Mouse (Mus musculus): ENCODE data around the gene Skp2. TPM values are rescaled to one million over a fixed set of nuclear protein-coding genes. Genes with fewer than 3 reads are reported as not detected.

Skp2 gene
- total RNA-seq, 2 experiments from 2014 or later: 4.2 to 4.4 TPM

- no peak for DNase-seq (ENCODE audit: extremely low spot score in 1 of 2, low spot score in 1 of 2)
Observed at GRCm38 (mm10) chr15:9114599-9114998, 40.6 kb downstream of the Skp2 start.

GRCm38 (mm10) chr15:9114131-9114530 lies 41.1 kb downstream of the Skp2 start:
- no peak for DNase-seq (ENCODE audit: extremely low spot score in 1 of 2, low spot score in 1 of 2)

DNA sequence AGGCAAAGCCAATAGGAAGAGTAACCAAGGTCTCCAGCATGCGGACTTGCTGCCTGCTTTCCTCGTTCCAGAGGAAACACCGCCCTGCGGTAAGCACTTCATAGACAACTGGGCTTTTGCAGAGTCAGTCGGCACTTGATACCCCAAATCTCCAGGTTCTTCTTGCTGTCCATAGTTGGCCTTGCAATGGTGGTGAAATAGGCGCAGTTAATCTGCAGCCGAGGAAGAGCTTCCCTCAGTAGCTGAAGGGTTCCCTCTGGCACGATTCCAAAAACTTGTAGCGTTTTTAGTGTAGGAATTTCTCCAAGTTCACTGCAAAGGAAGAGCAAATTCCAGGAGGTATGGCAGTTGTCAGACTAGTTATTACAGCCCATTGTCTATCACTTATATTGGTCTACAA lies 41.7 kb downstream of the Skp2 start:
- no peak for DNase-seq (ENCODE audit: extremely low spot score in 1 of 2, low spot score in 1 of 2)

DNA sequence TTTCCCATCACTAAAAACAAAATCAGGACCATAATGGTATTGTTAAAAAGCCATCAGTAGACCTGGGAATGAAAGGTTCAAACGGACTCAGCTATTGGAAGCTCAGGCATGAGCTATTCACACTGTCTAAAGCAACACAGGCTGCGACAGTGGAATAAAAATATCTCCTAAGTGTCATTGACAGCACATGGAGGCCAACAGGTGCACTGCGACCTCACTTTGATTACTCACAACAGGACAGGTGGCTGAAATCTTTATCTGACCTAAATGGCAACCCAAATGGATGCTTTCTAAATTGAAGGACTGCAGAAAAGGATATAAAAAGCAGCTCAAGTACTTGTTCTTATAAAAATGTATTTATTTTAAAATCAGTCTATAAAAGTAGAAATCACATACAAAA lies 43.6 kb downstream of the Skp2 start:
- DNase-seq (ENCODE audit: extremely low spot score in 1 of 2, low spot score in 1 of 2): no peak

GRCm38 (mm10) chr15:9110526-9111347 lies 44.5 kb downstream of the Skp2 start:
- DNase-seq (ENCODE audit: extremely low spot score in 1 of 2, low spot score in 1 of 2): no peak

GRCm38 (mm10) chr15:9106303-9107074 lies 48.7 kb downstream of the Skp2 start:
- no peak for DNase-seq (ENCODE audit: extremely low spot score in 1 of 2, low spot score in 1 of 2)

DNA sequence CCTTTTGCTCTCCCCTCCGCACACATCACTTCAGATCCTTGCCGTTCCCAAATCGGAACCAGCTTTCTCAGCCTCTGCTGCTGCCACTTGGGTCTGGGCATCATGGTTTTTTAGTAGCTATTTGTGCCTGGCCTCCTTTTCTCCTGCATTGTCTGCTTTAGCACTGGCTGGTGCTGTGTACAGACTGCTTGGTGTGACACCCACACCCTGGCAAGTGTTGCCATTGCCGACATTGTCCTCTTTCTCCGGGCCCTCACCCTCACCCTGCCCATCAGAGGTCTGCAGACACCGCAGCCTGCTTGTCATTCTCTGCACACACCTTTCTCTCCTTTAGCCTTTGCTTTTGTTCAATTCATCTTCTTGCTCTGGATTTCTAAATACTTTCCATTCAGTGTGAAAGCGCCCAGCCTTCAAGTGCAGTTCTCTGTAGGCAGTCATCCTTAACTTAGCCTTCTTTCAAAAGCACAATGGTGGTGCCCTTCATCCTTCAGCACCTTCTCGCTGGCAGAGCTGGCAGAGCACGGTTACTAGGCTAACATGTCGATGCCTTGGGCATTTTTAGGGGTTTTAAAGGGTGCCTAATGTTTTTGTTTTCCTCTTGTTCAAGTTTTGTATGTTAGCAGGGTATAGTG lies 54.7 kb downstream of the Skp2 start:
- DNase-seq (ENCODE audit: extremely low spot score in 1 of 2, low spot score in 1 of 2): no peak

GRCm38 (mm10) chr15:9096865-9097264 lies 58.4 kb downstream of the Skp2 start:
- no peak for DNase-seq (ENCODE audit: extremely low spot score in 1 of 2, low spot score in 1 of 2)

GRCm38 (mm10) chr15:9094366-9094750 lies 60.9 kb downstream of the Skp2 start:
- DNase-seq (ENCODE audit: extremely low spot score in 1 of 2, low spot score in 1 of 2): peak; percentile 26 to 46

GRCm38 (mm10) chr15:9093598-9094365 lies 61.4 kb downstream of the Skp2 start:
- DNase-seq (ENCODE audit: extremely low spot score in 1 of 2, low spot score in 1 of 2): no peak

DNA sequence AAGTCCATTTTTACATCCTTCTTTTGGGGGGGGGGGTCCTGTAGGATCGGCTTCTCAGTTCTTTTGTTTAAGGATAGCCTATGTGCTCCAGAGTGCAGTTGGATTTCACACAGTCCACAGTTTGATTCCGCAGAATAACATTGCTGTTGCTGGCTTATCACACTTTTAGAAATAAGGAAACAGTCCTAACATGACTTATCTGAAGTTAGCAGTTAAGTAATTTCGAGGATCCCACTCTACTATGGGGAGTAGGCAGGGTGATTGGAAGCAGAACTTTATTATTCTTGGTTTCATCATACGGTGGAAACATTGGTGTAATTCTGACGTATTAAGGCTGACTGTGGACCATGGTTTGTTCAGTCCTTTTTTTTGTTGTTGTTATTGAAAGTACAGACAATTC lies 64.6 kb downstream of the Skp2 start:
- no peak for DNase-seq (ENCODE audit: extremely low spot score in 1 of 2, low spot score in 1 of 2)

DNA sequence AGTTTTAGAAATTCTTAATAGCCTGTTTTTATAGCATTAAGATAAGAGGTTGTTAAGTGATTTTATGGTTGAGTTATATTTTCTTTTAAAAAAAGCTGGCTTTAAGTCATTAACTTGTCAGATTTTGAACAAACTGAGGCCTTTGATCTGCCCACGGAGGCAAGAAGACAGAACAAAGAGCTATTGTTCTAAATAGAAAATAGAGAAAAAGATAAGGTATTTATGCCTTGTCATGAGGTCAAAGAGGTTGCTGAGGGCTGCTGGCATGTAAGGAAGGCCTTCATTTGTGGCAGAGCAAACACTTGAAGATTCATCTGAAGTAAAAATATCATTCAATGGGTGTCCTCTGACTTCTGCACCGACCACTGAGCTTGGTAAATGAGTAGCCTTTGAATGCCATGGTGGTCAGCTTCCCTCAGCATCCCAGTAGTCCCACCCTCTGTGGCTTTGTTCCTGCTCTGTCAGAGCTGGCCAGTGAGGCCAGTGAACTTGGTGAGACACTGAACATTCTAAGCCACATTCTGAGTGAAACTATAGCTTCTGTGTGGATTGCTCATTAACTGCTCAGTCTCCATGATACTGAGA lies 66.0 kb downstream of the Skp2 start:
- DNase-seq (ENCODE audit: extremely low spot score in 1 of 2, low spot score in 1 of 2): no peak

DNA sequence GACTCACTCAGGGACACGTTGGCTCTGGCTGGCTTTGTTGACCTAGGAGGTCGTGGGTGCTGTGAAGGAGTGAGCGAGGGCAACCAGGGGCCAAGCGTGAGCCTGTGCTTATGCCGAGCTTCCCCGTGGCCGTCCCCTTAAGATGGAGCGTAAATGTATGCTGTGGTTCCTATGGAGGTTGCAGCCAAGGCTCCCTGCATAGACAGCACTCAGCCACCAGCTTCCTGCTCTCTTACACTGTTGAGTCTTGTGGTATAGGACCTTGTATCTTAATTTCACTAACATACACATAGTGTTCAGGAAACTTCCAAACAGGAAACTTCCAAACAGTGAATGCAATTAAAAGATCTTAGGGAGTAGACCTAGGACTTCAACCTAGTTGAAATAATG lies 66.5 kb downstream of the Skp2 start:
- no peak for DNase-seq (ENCODE audit: extremely low spot score in 1 of 2, low spot score in 1 of 2)

GRCm38 (mm10) chr15:9087895-9088682 lies 67.1 kb downstream of the Skp2 start:
- no peak for DNase-seq (ENCODE audit: extremely low spot score in 1 of 2, low spot score in 1 of 2)

DNA sequence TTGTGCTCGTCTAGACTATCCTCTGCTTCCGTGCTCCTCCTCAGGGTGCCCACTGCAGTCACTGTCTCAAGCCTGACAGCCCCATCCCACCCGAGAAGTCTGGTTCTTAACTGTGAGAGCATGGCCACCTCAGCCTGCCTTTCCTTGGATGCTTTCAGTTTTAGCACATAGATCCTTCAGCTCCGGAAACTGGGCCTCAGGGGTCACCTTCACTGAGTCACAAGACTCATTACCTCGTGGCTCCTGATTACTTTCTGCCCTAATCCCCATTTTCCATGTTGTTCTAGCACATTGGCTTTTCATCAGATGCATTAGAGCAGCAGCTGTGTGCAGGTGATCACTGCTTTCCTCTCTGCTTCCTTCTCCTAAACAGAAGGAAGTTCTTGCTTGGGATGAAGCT lies 67.8 kb downstream of the Skp2 start:
- no peak for DNase-seq (ENCODE audit: extremely low spot score in 1 of 2, low spot score in 1 of 2)

GRCm38 (mm10) chr15:9086813-9087212 lies 68.4 kb downstream of the Skp2 start:
- no peak for DNase-seq (ENCODE audit: extremely low spot score in 1 of 2, low spot score in 1 of 2)

DNA sequence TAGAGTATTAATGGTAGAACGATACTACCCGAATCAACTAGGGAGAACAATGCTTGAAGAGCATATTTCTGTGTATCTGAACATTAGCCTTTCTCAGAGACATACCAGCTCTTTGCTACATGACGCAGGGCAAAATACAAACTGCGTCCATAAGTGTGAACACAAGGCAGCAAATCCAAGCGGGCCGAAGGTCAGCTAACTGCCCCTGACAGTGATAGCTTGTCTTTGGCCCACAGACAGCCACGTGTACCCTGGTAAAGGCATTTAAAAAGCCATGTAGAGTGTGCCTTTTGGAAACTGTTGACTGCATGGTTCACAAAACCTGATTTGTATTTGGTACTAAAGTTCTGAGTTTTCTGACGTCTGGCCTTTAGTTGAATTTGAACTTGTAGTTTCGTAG lies 72.5 kb downstream of the Skp2 start:
- no peak for DNase-seq (ENCODE audit: extremely low spot score in 1 of 2, low spot score in 1 of 2)

DNA sequence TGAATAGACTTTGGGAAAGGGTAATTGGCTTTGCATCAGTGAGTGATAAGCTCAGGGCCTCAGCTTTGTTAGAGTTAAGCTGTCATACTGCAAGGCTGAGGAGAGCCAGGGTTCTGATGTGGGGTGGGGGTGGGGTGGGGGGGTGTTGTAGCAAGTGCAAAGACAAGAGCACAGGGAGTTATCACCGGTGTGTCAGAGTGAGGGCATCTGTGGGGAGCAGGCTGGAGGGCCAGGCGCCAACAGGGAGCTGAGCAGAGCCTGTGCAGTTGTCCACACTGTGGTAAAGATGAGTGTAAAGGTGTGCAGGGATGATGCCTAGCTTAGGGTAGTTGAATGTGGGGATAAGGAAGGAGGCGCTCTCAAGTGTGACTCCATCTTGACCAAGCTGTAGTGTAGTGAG lies 73.9 kb downstream of the Skp2 start:
- no peak for DNase-seq (ENCODE audit: extremely low spot score in 1 of 2, low spot score in 1 of 2)

DNA sequence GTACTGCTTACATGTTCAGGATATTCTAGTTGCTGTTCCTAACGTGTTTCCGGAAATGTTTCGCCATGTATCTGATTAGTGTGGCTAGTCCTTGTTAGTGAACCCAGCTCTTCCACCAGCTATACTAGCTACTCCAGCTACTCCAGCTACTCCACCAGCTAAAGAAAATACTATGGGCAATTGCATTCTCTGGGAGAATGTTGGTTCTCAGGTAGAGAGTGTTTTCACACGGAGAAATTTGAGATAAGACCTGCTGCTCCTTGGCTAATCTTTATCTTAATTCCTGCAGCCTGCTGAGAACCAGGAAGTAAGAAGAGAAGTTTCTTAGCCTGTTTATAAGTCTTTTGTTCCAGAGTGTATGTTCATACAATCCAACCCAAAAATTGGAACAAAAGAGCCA lies 75.0 kb downstream of the Skp2 start:
- no peak for DNase-seq (ENCODE audit: extremely low spot score in 1 of 2, low spot score in 1 of 2)

- DNase-seq (ENCODE audit: extremely low spot score in 1 of 2, low spot score in 1 of 2): no peak
Observed at GRCm38 (mm10) chr15:9079626-9080025, 75.6 kb downstream of the Skp2 start.
